Mouse (Mus musculus) adrenal gland, adult 8-10 months (tissue): ENCODE measurements around the gene St8sia6. TPM values are rescaled to one million over a fixed set of nuclear protein-coding genes. Genes with fewer than 3 reads are reported as not detected.
"Not testable (repeated sequence)": the region's sequence is repeated elsewhere in the genome, so short reads cannot be mapped to it uniquely, and the experiment has no call there.

Source experiments
- DNase-seq: peaks from one replicate; pipeline ENCODE4 v3.0.0; 2022
- total RNA-seq, 4 experiments: library from RNA; stranded (reverse); gene quantifications; 2 replicates each; pipeline ENCODE4 v1.2.4; 2022

Gene St8sia6
- total RNA-seq, 4 experiments from 2014 or later: 0.74 to 1.8 (median 1.1) TPM

DNA sequence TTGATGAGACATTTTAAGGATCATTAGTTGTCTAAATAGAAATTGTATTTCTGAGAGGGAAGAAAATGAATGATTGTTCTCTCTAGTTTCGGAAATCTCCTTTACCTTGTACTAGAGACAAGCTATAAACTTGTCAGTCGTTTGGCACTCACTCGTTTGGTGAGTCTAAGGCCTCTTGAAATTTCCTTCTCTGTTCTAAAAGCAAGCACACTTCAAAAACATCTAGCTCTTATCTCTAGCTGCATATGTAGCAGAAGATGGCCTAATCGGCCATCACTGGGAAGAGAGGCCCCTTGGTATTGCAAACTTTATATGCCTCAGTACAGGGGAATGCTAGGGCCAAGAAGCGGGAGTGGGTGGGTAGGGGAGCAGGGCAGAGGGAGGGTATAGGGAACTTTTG lies 190.2 kb downstream of the St8sia6 start:
- DNase-seq: not testable (repeated sequence)

DNA sequence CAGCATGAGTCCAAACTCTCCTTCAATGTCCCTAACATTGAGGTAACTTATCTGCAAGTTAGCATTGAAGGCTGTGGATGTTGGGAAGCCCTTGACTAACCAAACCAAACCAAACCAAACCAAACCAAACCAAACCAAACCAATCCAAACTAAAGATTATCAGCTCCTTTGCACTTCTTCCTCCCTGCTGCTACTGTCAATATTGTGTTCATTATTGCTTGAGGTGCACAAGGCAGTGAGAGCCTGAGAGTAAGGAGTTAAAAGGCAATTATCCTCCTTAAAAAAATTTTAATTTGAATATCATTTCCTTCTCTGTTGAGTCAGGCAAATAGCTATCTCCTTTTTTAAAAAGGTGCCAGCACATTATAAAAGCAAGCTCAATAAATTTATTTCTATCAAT lies 190.8 kb downstream of the St8sia6 start:
- DNase-seq: no peak

Other genes starting within 250 kb of the St8sia6 start
- 1 to 10 TPM; 3.6 to 8.0 (median 5.1) TPM for gene Trdmt1, start 249.4 kb downstream of the St8sia6 start, total RNA-seq
- 100 to 1,000 TPM; 106 to 291 (median 155) TPM for gene Vim, start 220.1 kb downstream of the St8sia6 start, total RNA-seq